8 mouse cellular contexts compared by ENCODE assay signal in the genomic region with DNA sequence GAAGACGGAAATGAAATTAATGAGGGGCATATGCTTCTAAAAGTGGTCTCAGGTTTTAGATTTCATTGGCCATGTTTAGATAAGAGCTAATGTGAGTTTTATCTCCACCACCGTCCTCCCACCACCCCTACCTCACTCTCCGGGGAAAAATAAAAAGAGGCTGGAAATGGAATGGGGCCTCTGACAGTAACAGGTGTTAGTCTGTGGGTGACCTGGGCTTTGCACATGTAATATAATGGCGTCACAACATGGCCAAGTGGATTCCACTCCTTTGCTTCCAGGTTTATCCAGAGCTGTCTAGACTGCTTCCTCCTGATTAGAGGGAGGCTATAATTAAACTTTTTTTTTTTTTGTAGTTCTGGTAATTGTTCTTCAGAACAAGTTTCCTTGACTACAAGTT. TPM values are rescaled to one million over a fixed set of nuclear protein-coding genes. Genes with fewer than 3 reads are reported as not detected.
A peak's percentile ranks its signal among the peaks of the same experiment; 100 is the strongest.
DNase-seq lines count a peak whose midpoint lies in the region; ATAC-seq lines count a peak whose summit lies in the region.
"Had no signal": no experiment of that assay in that cellular context is flagged by ENCODE, and none has a peak within 500 bp of the region (broad histone marks: within the 10 kb centered on the region; RNA-seq: fewer than 3 reads in every experiment).

No protein-coding gene starts in this region.

- H3K27ac ChIP-seq in kidney, embryonic 14.5 days (ENCODE audit: low read depth, low read length) = peak overlapping the region; percentile 87; the same call in 1 of the 2 replicates
- no peak overlapping the region for H3K27ac ChIP-seq in embryonic facial prominence, embryonic 11.5 days (replicated peaks; ENCODE audit: low read depth, low read length)
- no peak overlapping the region for H3K27ac ChIP-seq in forebrain, embryonic 11.5 days (ENCODE audit: low read depth, low read length)
- H3K27ac ChIP-seq in limb, embryonic 15.5 days = no peak overlapping the region

- H3K27me3 ChIP-seq in kidney, embryonic 14.5 days (ENCODE audit: control insufficient read depth, insufficient read depth, low read length) = no peaks in the 10 kb centered on the region
- no peaks in the 10 kb centered on the region for H3K27me3 ChIP-seq in embryonic facial prominence, embryonic 11.5 days (ENCODE audit: control insufficient read depth, insufficient read depth, low read length)
- peaks cover 34% of the 10 kb centered on the region for H3K27me3 ChIP-seq in forebrain, embryonic 11.5 days (ENCODE audit: control insufficient read depth, insufficient read depth, low read length)
- no peaks in the 10 kb centered on the region for H3K27me3 ChIP-seq in limb, embryonic 15.5 days

- H3K4me2 ChIP-seq in kidney, embryonic 14.5 days (replicated peaks; ENCODE audit: low read depth, low read length) = peak overlapping the region; percentile 82
- H3K4me2 ChIP-seq in embryonic facial prominence, embryonic 11.5 days (ENCODE audit: low read depth, low read length) = peak overlapping the region; percentile 91
- H3K4me2 ChIP-seq in forebrain, embryonic 11.5 days (ENCODE audit: low read depth, low read length, severe bottlenecking) = no peak overlapping the region
- H3K4me2 ChIP-seq in limb, embryonic 15.5 days = no peak overlapping the region

- 8% methylated on average over 4 of the region's 4 CpGs for WGBS in kidney, embryonic 14.5 days
- 26% methylated on average over 4 of the region's 4 CpGs for WGBS in embryonic facial prominence, embryonic 11.5 days
- WGBS in forebrain, embryonic 11.5 days = 60% methylated on average over 4 of the region's 4 CpGs
- WGBS in limb, embryonic 15.5 days = 24% methylated on average over 4 of the region's 4 CpGs

- H3K4me1 ChIP-seq in kidney, embryonic 14.5 days (ENCODE audit: control insufficient read depth, insufficient read depth, low read length) = peaks cover 66% of the 10 kb centered on the region
- peaks cover 4% of the 10 kb centered on the region; the same call in 1 of the 2 replicates for H3K4me1 ChIP-seq in embryonic facial prominence, embryonic 11.5 days (ENCODE audit: control insufficient read depth, insufficient read depth, low read length)
- no peaks in the 10 kb centered on the region; the same call in 1 of the 2 replicates for H3K4me1 ChIP-seq in forebrain, embryonic 11.5 days (replicated peaks; ENCODE audit: control insufficient read depth, insufficient read depth, low read length)
- peaks cover 51% of the 10 kb centered on the region for H3K4me1 ChIP-seq in limb, embryonic 15.5 days

- H3K9ac ChIP-seq in kidney, embryonic 14.5 days (ENCODE audit: low read depth, low read length) = peak overlapping the region; percentile 81; the same call in 1 of the 2 replicates
- no peak overlapping the region for H3K9ac ChIP-seq in embryonic facial prominence, embryonic 11.5 days (replicated peaks; ENCODE audit: low read length)
- H3K9ac ChIP-seq in forebrain, embryonic 11.5 days (ENCODE audit: low read length) = no peak overlapping the region
- H3K9ac ChIP-seq in limb, embryonic 15.5 days = no peak overlapping the region

- peaks cover 42% of the 10 kb centered on the region for H3K36me3 ChIP-seq in kidney, embryonic 14.5 days (ENCODE audit: control insufficient read depth, insufficient read depth, low read length)
- H3K36me3 ChIP-seq in embryonic facial prominence, embryonic 11.5 days (replicated peaks; ENCODE audit: control insufficient read depth, insufficient read depth, low read depth, low read length) = no peaks in the 10 kb centered on the region
- no peaks in the 10 kb centered on the region for H3K36me3 ChIP-seq in forebrain, embryonic 11.5 days (ENCODE audit: control insufficient read depth, insufficient read depth, low read length)
- peaks cover 8% of the 10 kb centered on the region for H3K36me3 ChIP-seq in limb, embryonic 15.5 days

- H3K4me3 ChIP-seq in kidney, embryonic 14.5 days (ENCODE audit: low read length) = peak overlapping the region; percentile 72
- H3K4me3 ChIP-seq in embryonic facial prominence, embryonic 11.5 days (ENCODE audit: low read depth, low read length) = no peak overlapping the region
- H3K4me3 ChIP-seq in forebrain, embryonic 11.5 days (ENCODE audit: low read depth, low read length) = no peak overlapping the region
- H3K4me3 ChIP-seq in limb, embryonic 15.5 days = peak overlapping the region; percentile 62

- no peaks in the 10 kb centered on the region for H3K9me3 ChIP-seq in kidney, embryonic 14.5 days (ENCODE audit: control insufficient read depth, low read length)
- H3K9me3 ChIP-seq in embryonic facial prominence, embryonic 11.5 days (replicated peaks; ENCODE audit: control insufficient read depth, low read length) = no peaks in the 10 kb centered on the region
- H3K9me3 ChIP-seq in forebrain, embryonic 11.5 days (ENCODE audit: control insufficient read depth, low read length) = no peaks in the 10 kb centered on the region
- no peaks in the 10 kb centered on the region for H3K9me3 ChIP-seq in limb, embryonic 15.5 days

- no peak for DNase-seq in kidney, postnatal 10 days
- no peak for DNase-seq in embryonic facial prominence, embryonic 11.5 days (ENCODE audit: low spot score)
- DNase-seq in forebrain, embryonic 11.5 days (ENCODE audit: low spot score) = peak; percentile 28
- DNase-seq in frontal cortex, adult 2 months (ENCODE audit: extremely low spot score in 1 of 2, low spot score in 1 of 2) = no peak
- no peak for DNase-seq in spleen, postnatal 10 days (ENCODE audit: low spot score in 2 of 2)

- ATAC-seq in kidney, embryonic 14.5 days (ENCODE audit: low FRiP score, low TSS enrichment) = no peak
- ATAC-seq in embryonic facial prominence, embryonic 11.5 days (replicated peaks; ENCODE audit: insufficient number of reproducible peaks, low FRiP score, low TSS enrichment, low read depth) = no peak
- ATAC-seq in forebrain, embryonic 11.5 days (replicated peaks; ENCODE audit: low FRiP score) = no peak
- ATAC-seq in limb, embryonic 15.5 days (ENCODE audit: insufficient number of reproducible peaks, low FRiP score, low TSS enrichment, low read depth) = no peak

RNA-seq across cellular contexts. Expression of a gene that starts 2.3 kb away (rescaled TPM):
- polyA plus RNA-seq in kidney, embryonic 14.5 days (2014; fragmentation: Nextera tagmentation; extraction: Ambion mirVana) = 65.2 and 121 TPM in 2 replicates
- 42.0 and 42.6 TPM in 2 replicates for polyA plus RNA-seq in embryonic facial prominence, embryonic 11.5 days (2014; fragmentation: Nextera tagmentation; extraction: Ambion mirVana)
- 22.4 and 24.4 TPM in 2 replicates for polyA plus RNA-seq in forebrain, embryonic 11.5 days (2014; fragmentation: Nextera tagmentation; extraction: Ambion mirVana)
- 68.1 and 71.0 TPM in 2 replicates for polyA plus RNA-seq in limb, embryonic 15.5 days (2015; fragmentation: Nextera tagmentation; extraction: Ambion mirVana)
- polyA plus RNA-seq in frontal cortex, adult 2 months (2012; rRNA removed) = 7.6 and 8.4 TPM in 2 replicates

RNA-seq across cellular contexts. Expression of a gene that starts 26.8 kb away (rescaled TPM):
- polyA plus RNA-seq in kidney, embryonic 14.5 days (2014; fragmentation: Nextera tagmentation; extraction: Ambion mirVana) = not detected in 2 replicates
- not detected in 2 replicates for polyA plus RNA-seq in embryonic facial prominence, embryonic 11.5 days (2014; fragmentation: Nextera tagmentation; extraction: Ambion mirVana)
- not detected in 2 replicates for polyA plus RNA-seq in forebrain, embryonic 11.5 days (2014; fragmentation: Nextera tagmentation; extraction: Ambion mirVana)
- not detected in 2 replicates for polyA plus RNA-seq in limb, embryonic 15.5 days (2015; fragmentation: Nextera tagmentation; extraction: Ambion mirVana)
- polyA plus RNA-seq in frontal cortex, adult 2 months (2012; rRNA removed) = not detected in 2 replicates
- polyA plus RNA-seq: liver, embryonic 16.5 days had no signal

Comparison
In these comparisons a context has a peak if more than half of its experiments do, and no peak if none do; other contexts are left out.
1. H3K4me2 ChIP-seq: peak in kidney, embryonic 14.5 days (single experiment) and embryonic facial prominence, embryonic 11.5 days (single experiment); none in forebrain, embryonic 11.5 days (single experiment) and limb, embryonic 15.5 days (single experiment).
2. H3K4me3 ChIP-seq: peak in kidney, embryonic 14.5 days (single experiment) and limb, embryonic 15.5 days (single experiment); none in embryonic facial prominence, embryonic 11.5 days (single experiment) and forebrain, embryonic 11.5 days (single experiment).